Mouse (Mus musculus): ENCODE measurements at regions not wholly inside any gene's neighbourhood (a gene's known extent, or its start where the extent isn't known, plus 50 kb on each side); places are given as distances from the start of the nearest gene placed in this dataset.

DNA sequence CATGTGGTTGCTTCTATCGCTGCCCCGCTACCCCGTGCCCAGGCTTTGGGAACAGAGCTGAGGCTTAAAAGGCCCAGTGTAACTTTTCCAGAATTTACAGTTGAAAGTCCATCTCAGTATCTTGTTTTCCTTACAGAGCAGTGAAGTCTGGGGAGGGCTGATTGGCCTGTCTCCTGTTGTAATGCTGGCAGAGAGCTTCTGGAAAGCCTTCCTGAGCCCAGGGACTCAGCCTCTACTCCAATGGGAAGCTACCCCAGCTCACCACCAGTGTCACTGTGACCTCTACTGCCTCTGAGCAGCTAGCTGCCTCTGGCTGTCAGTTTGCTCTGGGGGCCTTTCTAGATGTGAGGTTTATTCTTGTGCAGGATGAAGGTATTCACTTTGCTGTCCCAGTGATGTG is 87.5 kb downstream of the Kcnrg start:
- DNase-seq (ENCODE audit: low spot score), result no peak

DNA sequence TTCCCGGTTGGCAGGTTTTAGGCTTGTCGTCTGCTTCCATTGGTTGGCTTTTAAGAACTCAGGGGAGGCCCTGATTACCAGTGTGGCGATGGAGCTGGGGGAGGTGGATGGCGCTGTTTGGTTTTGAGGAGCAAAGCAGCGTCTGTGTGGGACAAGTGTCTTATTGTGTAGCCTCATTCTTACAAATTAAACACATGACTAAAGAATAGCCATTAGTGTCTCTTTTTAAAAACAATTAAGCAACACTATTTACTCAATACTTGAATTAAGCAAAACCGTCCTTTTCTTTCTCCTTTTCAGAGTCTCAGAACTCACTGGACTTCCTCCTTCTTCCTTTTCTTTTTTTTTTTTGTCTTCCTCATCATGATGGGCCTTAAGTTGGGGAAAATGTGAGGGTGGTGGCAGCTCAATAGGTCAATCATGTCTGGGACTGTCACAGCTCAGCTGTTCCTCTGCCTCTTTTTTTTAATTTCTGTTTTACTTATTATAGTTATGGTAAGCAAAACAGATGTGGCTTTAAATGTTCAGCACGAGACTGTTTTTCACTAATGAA is 89.1 kb downstream of the Kcnrg start:
- no peak for DNase-seq (ENCODE audit: low spot score)

DNA sequence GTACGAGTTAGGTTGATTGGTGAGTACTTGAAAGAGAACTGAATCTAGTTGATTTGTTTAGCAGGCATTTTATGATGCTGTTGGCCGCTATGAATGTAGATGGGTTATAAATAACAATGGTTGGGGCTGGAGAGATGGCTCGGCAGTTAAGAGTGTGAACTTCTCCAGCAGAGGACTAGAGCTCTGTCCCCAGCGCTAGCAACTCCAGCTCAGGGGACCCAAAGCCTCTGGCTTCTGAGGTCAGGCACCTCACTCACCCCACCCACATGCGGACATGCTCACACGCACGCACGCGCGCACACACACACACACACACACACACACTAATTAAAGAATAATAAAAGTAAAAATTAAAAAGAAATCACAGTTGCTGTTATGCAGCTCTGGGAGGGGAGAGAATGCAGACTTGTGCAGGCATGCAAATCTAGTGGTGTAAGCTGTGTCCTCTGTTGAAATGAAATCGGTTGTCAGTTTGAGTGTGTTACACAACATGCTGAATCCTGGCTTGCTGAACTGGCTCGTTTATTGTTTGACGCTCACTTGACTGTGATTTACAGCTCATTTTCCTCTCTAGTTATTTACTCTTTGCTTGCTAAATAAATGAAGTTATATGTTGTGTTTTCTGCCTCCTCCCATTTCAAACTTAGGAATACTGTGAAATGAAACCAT is 89.8 kb downstream of the Kcnrg start:
- DNase-seq (ENCODE audit: low spot score), result no peak

DNA sequence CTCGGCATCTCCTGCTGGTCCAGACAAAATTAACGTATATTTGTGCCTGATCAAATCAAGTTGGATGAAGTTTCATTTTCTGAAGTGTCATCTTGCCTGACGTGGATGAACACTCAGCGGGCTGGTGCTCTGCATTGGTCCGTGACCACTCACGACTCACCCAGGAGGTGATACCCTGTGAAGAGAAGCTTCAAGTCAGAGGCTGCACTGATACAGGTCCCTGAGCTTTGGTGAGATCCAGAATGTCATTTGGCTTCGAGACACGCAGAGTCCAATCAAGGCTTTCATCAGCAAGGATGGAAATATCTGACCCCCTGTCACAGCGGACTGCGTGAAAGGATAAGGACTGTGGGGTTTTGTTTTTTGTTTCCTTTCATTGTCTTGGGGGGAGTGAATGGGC is 90.4 kb downstream of the Kcnrg start:
- DNase-seq (ENCODE audit: low spot score), result no peak

DNA sequence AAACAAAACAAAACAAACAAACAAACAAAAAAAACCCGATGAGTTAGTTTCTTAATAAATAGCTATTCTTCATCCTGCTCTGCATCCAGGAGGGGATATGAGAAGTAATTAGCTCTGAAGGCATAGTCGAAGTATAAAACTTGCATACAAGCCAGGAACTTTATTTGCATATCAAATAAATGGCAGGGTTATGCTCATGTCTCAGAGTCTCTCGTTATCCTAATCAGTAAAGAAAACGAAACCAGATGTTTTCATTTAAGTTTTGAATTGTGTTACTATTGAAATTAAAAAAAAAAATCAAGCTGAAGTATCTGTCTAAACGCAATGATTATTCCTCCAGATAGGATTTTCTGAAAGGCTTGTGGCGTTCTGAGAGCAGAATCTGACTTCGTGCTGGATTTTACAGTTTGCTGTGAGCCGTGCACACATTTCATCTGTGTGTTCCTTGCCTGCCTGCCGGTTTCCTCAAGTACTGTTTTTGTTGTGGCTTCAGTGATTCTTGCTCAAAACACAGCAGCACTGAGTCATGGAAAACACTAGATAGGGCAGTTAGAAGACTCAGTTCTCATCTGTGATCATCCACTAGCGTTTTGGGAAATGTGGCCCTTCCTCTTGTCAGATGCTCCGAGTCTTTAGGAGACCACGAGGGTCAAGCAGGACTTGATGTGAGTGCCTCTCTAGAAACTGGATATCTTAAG is 91.2 kb downstream of the Kcnrg start:
- DNase-seq (ENCODE audit: low spot score), result no peak

DNA sequence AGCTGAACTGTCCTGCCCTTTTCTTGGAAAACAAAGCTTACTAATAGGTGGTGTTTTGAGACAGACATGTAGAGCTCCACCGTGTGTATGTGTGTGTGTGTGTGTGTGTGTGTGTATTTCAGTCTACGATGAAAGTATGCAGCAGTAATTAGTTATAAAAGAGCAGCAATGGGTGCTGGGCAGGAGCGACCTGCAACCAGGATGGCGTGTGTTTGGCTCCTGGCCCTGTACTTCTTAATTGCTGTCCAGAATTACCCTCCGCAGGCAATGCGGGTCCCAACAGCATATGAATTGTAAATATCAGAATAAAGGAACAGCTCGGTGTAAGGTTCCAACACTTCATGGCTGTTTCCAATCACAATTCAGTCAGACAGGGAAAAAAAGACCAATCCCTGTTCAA is 92.4 kb downstream of the Kcnrg start:
- DNase-seq (ENCODE audit: low spot score), result no peak

DNA sequence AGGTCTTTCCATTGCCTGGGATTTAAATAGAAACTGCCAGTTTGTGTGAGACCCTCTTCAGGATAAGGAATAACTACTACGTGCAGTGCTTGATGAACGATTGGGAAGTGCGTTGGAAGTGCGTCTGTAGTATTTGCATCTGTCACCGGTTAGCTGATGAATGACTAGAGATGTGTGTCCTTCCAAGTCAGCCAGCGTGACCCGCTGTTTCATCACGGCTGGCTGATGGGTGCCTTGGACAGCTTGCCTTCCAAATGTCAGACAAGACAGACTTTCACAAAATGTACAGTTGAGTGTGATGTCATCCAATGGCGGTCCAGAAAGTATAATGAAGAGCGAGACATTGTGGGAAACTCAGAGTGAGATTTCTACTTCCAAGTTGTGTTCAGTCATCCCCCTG is 93.9 kb downstream of the Kcnrg start:
- DNase-seq (ENCODE audit: low spot score), result no peak

DNA sequence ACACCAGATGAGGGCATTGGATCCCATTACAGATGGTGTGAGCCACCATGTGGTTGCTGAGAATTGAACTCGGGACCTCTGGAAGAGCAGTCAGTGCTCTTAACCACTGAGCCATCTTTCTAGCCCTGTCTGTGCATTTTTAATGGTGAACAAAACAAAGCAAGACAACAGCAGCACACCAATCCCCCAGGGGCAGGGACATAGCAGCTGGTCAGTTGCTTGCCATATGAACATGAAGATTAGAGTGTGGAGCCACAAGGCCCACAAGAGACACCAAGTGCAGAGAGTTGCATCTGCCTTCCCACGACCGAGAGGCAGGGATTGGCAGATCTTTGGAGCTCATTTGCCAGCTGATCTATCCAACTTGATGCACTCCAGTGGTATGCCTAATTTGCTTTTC is 96.7 kb downstream of the Kcnrg start:
- no peak for DNase-seq (ENCODE audit: low spot score)

DNA sequence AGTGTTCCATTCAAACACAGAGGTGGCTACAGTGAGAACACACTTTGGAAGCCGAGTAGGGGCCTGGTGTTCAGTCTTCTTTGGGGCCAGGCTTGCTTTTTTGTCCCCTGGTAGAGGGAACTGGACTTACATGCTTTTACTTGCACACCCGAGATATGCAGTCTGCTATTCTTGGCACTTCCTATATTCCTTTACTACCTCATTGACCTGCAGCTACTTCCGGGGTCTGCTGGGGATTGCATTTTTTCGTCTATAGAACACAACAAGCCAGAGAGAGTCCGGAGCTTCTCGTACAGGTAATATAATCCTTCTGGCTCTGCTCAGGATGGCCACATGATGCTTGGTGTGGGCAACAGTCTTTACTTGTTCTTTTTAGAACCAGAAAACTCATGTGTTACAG is 99.7 kb downstream of the Kcnrg start:
- no peak for DNase-seq (ENCODE audit: low spot score)

DNA sequence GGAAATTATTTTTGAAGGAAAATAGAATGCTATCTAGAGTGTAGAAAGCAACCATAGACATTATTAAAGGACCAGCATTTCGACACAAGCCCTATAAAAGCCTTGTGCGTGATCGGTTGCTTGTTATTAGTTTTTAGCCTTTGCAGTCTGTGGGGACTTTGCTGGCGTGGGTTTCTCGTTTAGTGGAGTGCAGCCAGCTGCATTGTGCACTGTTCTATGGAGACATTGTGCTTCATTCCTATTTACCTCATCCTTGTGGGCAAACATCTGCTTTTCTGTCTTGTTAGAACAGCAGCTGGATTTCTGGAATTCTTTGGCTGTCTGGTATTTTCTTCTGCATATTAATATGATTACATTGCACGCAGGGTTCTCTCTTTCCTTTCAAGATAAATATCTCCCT is 101.1 kb downstream of the Kcnrg start:
- DNase-seq (ENCODE audit: low spot score), result no peak

DNA sequence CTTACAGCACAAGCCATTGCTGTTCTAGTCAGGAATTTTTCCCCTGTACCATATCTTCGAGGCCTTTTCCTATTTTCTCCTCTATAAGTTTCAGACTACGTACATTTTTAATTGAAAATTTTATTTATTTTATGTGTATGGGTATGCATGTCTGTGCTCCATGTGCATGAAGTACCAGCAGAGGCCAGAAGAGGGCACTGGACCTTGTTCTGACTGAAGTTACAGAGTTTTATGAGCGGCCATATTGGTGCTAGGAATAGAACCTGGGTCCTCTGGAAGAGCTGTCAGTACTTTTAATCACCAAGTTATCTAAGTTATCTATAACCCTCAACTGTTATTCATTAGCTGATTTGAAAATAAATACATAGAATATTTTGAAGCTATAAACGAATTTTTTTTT is 108.5 kb downstream of the Kcnrg start:
- no peak for DNase-seq (ENCODE audit: low spot score)

DNA sequence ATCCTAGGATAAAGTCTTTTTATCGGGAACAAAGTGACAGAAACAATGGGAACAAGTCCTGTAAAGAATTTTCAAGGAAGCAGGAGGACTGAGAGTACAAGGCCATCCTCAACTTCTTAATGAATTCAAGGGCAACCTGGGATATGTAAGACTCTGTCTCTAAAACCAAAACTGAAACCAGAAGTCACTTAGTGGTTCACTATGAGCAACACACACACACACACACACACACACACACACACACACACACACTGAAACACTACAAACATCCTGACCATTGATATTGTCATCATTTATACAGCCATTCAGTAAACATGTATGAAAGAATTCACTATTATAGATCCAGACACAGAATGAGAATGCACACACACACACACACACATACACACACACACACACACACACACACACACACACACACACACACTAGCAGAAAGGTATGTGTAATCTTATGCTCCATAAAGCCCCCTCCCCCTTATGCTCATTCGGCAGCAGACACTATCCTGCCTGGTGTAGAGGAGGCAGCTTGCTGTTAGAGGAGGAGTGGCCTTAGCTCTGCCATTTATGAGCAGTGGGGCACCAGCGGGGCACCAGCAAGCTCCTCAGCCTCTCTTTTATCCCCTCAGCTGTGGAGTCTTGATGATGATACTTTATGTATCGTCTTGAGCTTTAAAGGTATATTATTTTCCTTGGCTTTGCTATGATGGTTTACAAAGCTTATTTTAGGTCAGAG is 111.3 kb downstream of the Kcnrg start:
- no peak for DNase-seq (ENCODE audit: low spot score)

DNA sequence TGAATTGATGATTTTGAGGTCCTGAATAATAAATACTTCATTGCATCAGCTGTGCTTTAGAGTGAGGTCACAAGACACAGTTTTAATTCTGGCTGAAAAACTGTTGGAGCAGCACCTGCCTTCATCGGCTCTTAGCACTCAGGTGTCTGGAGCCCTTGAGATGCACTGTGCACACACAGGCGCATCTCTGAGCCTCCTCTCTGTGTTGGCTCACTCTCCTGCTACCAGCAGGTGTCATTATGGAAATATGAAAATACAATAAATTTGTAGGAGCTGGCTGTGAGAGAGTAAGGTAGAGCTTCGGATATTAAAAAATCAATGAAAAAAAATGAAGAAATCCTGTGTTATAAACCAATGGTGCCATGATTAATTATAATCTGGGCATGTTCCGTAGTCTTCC is 114.0 kb downstream of the Kcnrg start:
- no peak for DNase-seq (ENCODE audit: low spot score)

DNA sequence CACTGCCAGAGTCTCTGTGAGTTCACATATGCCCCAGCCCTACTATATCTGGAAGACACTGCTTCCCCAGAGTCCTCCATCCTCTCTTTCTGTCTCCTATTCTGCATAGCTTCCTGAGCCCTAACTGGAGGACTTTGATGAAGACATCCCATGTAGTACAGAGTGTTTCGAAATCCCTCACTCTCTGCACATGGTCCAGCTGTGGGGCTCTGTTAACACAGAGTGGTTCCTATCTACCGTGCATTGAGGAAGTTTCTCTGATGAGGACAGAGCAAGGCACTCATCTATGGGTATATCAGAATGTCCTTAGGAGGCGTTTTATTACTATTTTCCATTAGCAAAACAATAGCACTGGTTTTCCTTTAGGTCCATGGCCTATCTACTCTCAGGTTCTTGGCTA is 117.7 kb downstream of the Kcnrg start:
- no peak for DNase-seq (ENCODE audit: low spot score)

DNA sequence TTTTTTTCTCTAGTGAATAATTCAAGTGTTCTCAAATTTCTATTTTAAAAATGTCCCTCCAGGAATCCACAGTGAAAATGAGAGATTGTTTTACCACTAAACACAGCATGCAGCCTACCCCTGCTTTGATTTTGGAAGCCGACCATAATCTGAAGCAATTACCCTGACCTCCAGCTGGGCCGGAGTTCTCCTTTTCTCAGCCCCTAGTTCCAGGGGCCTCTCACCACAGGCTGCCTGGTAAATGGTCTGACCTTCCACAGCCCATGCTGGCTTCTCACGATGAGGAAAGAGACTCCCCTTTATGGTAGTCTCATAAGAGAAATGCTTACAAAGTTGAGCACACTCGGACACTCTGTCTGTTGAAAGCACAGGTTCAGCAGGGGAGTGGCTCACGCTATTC is 121.3 kb downstream of the Kcnrg start:
- no peak for DNase-seq (ENCODE audit: low spot score)

DNA sequence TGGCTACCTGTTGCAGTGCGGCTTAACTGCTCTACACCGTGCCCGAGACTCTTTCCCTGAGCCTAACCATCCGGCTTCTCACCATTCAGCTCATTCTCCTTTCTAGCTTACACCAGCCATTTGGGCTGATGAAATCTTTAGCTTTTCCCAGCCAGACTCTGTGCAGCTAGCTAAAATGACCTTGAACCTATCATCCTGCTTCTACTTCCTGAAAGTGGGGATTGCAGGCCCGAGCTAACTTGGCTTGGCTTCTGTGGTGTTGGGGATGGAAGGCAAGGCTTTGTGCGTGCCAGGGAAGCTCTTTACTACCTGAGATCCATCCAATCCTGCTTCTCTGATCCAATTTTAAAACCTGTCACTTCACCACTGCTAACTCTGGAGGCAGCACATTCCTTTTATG is 128.3 kb downstream of the Kcnrg start:
- no peak for DNase-seq (ENCODE audit: low spot score)

DNA sequence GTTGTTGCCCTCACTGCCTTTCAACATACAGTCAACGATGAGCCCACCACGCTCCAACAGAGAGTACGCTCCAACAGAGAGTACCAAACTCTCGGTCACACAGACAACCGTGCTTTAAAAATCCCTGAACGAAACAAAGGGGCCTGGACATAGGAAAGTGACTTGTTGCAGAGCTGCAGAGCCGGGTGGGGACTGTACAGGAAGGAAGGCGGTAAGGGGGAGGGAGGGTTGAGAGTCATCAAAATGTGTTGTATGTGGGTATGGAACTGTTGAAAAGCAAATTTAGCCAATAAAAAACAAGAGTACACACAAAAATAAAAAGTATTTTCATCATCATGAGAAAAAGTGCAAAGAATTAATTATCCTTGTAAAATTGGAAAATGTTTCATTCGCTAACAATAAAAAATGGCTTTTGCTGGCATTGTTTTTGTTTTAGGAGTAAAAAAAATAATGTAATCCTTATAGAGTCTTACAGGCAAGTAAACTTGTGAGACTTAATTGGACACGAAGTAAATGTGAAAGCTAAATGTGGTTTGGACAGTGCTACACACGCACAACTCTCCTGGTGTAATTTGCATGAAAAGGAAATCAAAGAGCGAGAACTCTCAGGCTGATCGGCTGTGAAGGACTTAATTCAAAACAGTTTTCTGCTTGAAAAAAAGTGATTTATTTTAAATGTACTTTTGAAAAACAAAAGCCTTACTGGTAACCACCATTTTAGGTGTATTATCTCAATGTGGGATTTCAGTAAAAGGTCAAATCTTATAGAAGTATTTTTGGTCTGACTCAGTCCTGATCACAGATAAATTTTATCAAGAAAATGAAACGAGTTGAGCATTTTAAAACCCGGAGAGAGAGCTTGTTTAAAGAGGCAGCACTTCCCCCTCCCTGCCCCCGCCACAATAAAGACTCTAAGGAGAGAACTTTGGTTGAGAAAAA is 129.4 kb downstream of the Kcnrg start:
- no peak for DNase-seq (ENCODE audit: low spot score)

DNA sequence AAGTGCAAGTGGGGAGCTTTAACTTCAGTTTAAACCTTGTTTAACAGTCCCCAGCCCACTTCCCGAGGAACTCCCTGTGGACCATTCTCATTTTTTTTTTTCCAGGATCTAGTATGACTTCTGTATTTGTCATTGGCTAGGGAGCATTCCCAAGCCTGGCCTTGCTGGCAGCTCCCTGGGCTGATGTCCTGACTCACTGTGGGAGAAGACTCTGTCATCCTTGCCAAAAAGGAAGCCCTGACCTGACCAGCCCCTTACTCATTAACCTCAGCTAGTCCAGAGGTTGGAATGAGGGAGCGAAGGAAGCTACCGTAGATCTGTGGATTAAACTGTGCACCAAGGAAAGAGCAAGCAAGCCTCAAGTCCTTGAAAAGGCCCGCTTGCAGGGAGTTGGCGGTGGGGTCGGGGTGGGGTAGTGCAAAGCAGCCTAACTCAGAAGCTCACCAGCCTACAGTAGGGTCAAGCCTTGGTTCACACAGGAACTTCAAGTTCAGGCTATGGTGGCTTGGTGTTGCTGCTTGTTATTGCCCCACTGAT is 130.3 kb downstream of the Kcnrg start:
- no peak for DNase-seq (ENCODE audit: low spot score)

DNA sequence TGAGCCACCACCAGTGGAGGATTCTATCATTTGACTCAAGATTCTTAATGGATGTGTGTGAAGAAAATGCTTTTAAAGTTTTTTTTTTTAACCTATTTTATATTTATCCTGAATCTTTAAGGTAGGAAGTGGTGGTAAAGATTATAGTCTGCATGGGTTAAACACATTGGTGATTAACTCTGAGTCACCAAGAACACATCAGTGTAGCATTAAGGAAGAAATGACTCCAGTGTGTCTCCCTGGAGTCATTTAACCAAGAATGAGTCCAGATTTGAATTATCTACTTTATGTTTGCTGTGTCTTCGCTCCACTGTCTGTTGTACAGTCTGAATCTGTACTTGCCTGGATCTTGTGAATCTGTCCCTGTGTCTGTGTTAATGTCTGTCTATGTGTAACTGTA is 132.2 kb downstream of the Kcnrg start:
- no peak for DNase-seq (ENCODE audit: low spot score)

DNA sequence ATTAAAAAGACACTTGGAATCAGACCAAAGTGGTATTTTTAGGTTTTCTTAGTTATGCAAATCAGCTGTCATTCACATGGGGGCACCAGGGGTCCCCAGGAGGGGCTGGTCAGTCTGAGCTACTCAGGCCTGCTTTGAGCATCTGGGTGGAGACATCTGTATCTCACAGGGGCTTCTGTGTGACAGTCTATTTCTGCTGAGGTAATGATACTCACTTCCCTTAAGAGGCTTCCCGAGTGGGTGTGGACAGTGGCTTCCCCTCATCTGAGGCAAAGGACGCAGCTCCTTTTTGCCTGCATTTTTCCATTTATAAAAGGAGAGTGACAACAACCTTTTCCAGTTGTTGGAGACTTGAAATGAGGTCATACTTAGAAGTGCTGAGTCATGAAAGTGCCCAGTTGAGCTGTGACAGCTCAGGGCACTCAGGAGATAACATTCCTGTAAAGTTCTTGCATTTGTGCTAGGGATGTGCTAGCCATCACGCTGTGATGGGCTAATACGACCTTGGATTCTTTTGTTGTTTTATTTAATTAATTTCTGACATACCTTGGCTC is 136.7 kb downstream of the Kcnrg start:
- DNase-seq (ENCODE audit: low spot score), result no peak

DNA sequence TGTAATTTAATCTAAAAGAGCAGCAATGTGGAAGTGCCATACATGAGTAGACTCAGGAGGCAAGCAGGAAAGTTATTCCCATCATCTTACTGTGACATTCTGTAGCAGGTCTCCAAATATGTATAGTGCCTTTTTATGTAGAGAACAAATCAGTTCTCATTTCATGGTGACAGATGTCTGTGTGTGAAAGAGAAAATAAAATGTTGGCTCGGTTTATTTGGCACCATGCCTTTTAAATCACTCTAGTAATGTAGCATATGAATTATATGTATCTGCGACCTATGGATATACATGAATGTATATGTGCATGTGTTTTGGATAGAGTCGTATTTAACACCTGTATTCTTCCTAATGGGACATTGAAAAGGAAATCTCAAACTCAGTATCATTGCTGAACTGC is 146.2 kb downstream of the Kcnrg start:
- DNase-seq (ENCODE audit: low spot score), result no peak

All from urinary bladder, adult 2 months (tissue).